ENCODE assay signal across 8 mouse cellular contexts in genomic region chr11:58903511-58904409, GRCm38 (mm10). TPM values are rescaled to one million over a fixed set of nuclear protein-coding genes. Genes with fewer than 3 reads are reported as not detected.
DNase-seq lines count a peak whose midpoint lies in the region; ATAC-seq lines count a peak whose summit lies in the region.

Zfp39 (minus strand) TSS chr11:58904225.

- under 1% methylated on average over 40 of the region's 40 CpGs for WGBS in heart, embryonic 14.5 days
- under 1% methylated on average over 40 of the region's 40 CpGs for WGBS in liver, embryonic 12.5 days (ENCODE audit: insufficient replicate concordance)

- H3K9me3 ChIP-seq in heart, embryonic 14.5 days (ENCODE audit: control insufficient read depth, low read length) = no peaks in the 10 kb centered on the region
- H3K9me3 ChIP-seq in liver, embryonic 12.5 days (replicated peaks) = no peaks in the 10 kb centered on the region

- ATAC-seq in heart, embryonic 14.5 days (ENCODE audit: insufficient number of reproducible peaks, insufficient read depth, low FRiP score, low read depth) = peak; percentile 93
- peak; percentile 90 for ATAC-seq in liver, embryonic 12.5 days

- peak; percentile 90 to 98 for DNase-seq in CD8-positive naive resting alpha-beta T cell, adult 2 months (ENCODE audit: low read depth in 2 of 2, low spot score in 2 of 2)
- peak; percentile 92 for DNase-seq in c-Kit-negative CD71-positive TER-119-positive erythroid progenitor cells, embryonic 14.5 days (ENCODE audit: low read depth, low spot score)
- peak; percentile 87 for DNase-seq in fibroblast of lung, adult 2 months (ENCODE audit: low read depth)
- peak; percentile 96 for DNase-seq in kidney, postnatal 14 days
- DNase-seq in naive thymus-derived CD4-positive, alpha-beta T cell, adult 2 months (ENCODE audit: low read depth) = peak; percentile 95
- DNase-seq in splenic B cell, adult 2 months (ENCODE audit: low read depth, low spot score) = peak; percentile 95

- H3K27me3 ChIP-seq in heart, embryonic 14.5 days (ENCODE audit: control insufficient read depth, insufficient read depth, low read length) = no peaks in the 10 kb centered on the region
- no peaks in the 10 kb centered on the region for H3K27me3 ChIP-seq in liver, embryonic 12.5 days (replicated peaks)
- no peaks in the 10 kb centered on the region for H3K27me3 ChIP-seq in splenic B cell, adult 2 months (ENCODE audit: control insufficient read depth, insufficient read depth, low read length, poor library complexity, severe bottlenecking)

- H3K4me1 ChIP-seq in heart, embryonic 14.5 days (ENCODE audit: control insufficient read depth in 2 of 2, insufficient read depth in 2 of 2, low read length in 2 of 2) = peaks cover 2 to 7% of the 10 kb centered on the region in 2 experiments; a peak in 3 of 4 replicates
- peaks cover 44% of the 10 kb centered on the region for H3K4me1 ChIP-seq in liver, embryonic 12.5 days

- peak within 1 kb of the TSS; percentile 90 for H3K4me2 ChIP-seq in heart, embryonic 14.5 days (ENCODE audit: low read length)
- peak within 1 kb of the TSS; percentile 76 for H3K4me2 ChIP-seq in liver, embryonic 12.5 days

- peaks cover 38% of the 10 kb centered on the region for H3K36me3 ChIP-seq in heart, embryonic 14.5 days (ENCODE audit: control insufficient read depth, insufficient read depth, low read length)
- peaks cover 39% of the 10 kb centered on the region for H3K36me3 ChIP-seq in liver, embryonic 12.5 days
- peaks cover 7% of the 10 kb centered on the region; the same call in 1 of the 2 replicates for H3K36me3 ChIP-seq in splenic B cell, adult 2 months (ENCODE audit: control insufficient read depth, insufficient read depth, low read length, poor library complexity, severe bottlenecking)

- peak within 1 kb of the TSS; percentile 65 to 73 for H3K4me3 ChIP-seq in heart, embryonic 14.5 days (ENCODE audit: control insufficient read depth in 1 of 2, insufficient read depth in 1 of 2, low read depth in 1 of 2, low read length in 2 of 2)
- H3K4me3 ChIP-seq in liver, embryonic 12.5 days = peak within 1 kb of the TSS; percentile 76

- H3K27ac ChIP-seq in heart, embryonic 14.5 days (replicated peaks in 1 of 2; ENCODE audit: control insufficient read depth in 1 of 2, insufficient read depth in 1 of 2, low read depth in 2 of 2, low read length in 2 of 2) = peak within 1 kb of the TSS; percentile 88 to 90
- H3K27ac ChIP-seq in liver, embryonic 12.5 days = peak within 1 kb of the TSS; percentile 89

- peak within 1 kb of the TSS; percentile 82 for H3K9ac ChIP-seq in heart, embryonic 14.5 days (ENCODE audit: low read length)
- H3K9ac ChIP-seq in liver, embryonic 12.5 days = peak within 1 kb of the TSS; percentile 85

RNA-seq across cellular contexts. Expression of gene Zfp39, which starts in this region (rescaled TPM):
- polyA plus RNA-seq in heart, embryonic 14.5 days (2014; fragmentation: Nextera tagmentation; extraction: Ambion mirVana) = 5.3 and 6.0 TPM in 2 replicates
- 6.1 and 7.1 TPM in 2 replicates for polyA plus RNA-seq in liver, embryonic 12.5 days (2016; fragmentation: Nextera tagmentation; extraction: Ambion mirVana)

Comparison
In these comparisons a context has a peak if more than half of its experiments do, and no peak if none do; other contexts are left out.
1. Peak in every context shown above with its lines: DNase-seq, ATAC-seq, H3K4me3 ChIP-seq and H3K27ac ChIP-seq.